ENCODE assay signal across 24 mouse cellular contexts in the genomic region with DNA sequence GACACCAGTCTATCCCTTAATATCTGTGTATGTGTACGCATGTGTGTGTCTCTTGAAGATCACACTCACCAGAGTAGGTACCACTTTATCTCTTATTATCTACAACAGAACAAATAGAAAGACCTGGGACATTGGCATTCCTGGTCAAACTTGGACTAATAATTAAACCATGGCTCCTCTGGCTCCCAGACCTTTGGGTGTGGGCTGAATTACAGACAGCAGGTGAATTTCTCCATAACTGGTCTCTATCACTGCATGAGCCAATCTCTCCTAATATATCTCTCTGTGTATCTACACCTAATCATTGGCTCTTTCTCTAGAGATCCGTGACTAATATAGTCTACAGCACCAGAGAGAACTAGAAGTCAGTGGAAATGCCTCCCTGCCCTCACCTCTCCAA.
DNase-seq lines count a peak whose midpoint lies in the region; ATAC-seq and TF ChIP-seq lines count a peak whose summit lies in the region.
"Had no signal": no experiment of that assay in that cellular context is flagged by ENCODE, and none has a peak within 500 bp of the region (broad histone marks: within the 10 kb centered on the region; RNA-seq: fewer than 3 reads in every experiment).

No protein-coding gene starts in this region.

- ATAC-seq in kidney, embryonic 15.5 days (replicated peaks; ENCODE audit: low FRiP score): no peak
- ATAC-seq in stomach, embryonic 15.5 days (ENCODE audit: insufficient read depth, low FRiP score, low read depth): peak; percentile 56; the same call in 1 of the 2 replicates
- ATAC-seq in stomach, postnatal 0 days (ENCODE audit: low FRiP score, low TSS enrichment): no peak
- ATAC-seq in hindbrain, embryonic 16.5 days: no peak
- ATAC-seq: CD4-positive, CD25-positive, alpha-beta regulatory T cell, adult 4 months; forebrain, embryonic 14.5 days had no signal

- no peak for TF ChIP-seq POLR2A in kidney, adult 2 months (IDR thresholded peaks at IDR 0.05; ENCODE audit: low read depth, low read length)
- no peak for TF ChIP-seq POLR2A in small intestine, adult 2 months (IDR thresholded peaks at IDR 0.05; ENCODE audit: low read depth, low read length)

- WGBS in kidney, adult 2 months: 83% methylated on average over 2 of the region's 2 CpGs
- 85% methylated on average over 2 of the region's 2 CpGs for WGBS in kidney, embryonic 15.5 days
- 72% methylated on average over 2 of the region's 2 CpGs for WGBS in stomach, embryonic 15.5 days
- WGBS in stomach, postnatal 0 days: 64% methylated on average over 2 of the region's 2 CpGs
- WGBS in small intestine, adult 2 months: 36% methylated on average over 2 of the region's 2 CpGs
- WGBS in hindbrain, embryonic 16.5 days: 88% methylated on average over 2 of the region's 2 CpGs

- no peak for TF ChIP-seq EP300 in stomach, postnatal 0 days (optimal IDR thresholded peaks at IDR 0.05)

- H3K4me3 ChIP-seq in kidney, adult 2 months (ENCODE audit: insufficient read depth, low read depth, low read length): no peak overlapping the region
- H3K4me3 ChIP-seq in kidney, embryonic 15.5 days (replicated peaks): no peak overlapping the region
- H3K4me3 ChIP-seq in stomach, embryonic 15.5 days (replicated peaks): no peak overlapping the region
- no peak overlapping the region for H3K4me3 ChIP-seq in stomach, postnatal 0 days (ENCODE audit: low read depth, low read length)
- H3K4me3 ChIP-seq in small intestine, adult 2 months (ENCODE audit: low read depth, low read length): no peak overlapping the region
- H3K4me3 ChIP-seq in hindbrain, embryonic 16.5 days (ENCODE audit: low read length): no peak overlapping the region
- H3K4me3 ChIP-seq: embryonic facial prominence, embryonic 15.5 days; erythroblast, embryonic 14.5 days; forebrain, embryonic 10.5 days; heart, embryonic 10.5 days had no signal

- H3K4me2 ChIP-seq in kidney, embryonic 15.5 days: no peak overlapping the region
- H3K4me2 ChIP-seq in stomach, embryonic 15.5 days: no peak overlapping the region
- H3K4me2 ChIP-seq in stomach, postnatal 0 days (replicated peaks; ENCODE audit: low read depth): no peak overlapping the region
- no peak overlapping the region for H3K4me2 ChIP-seq in hindbrain, embryonic 16.5 days (ENCODE audit: low read length)
- H3K4me2 ChIP-seq: embryonic facial prominence, embryonic 15.5 days had no signal

- no peaks in the 10 kb centered on the region for H3K27me3 ChIP-seq in kidney, adult 2 months (replicated peaks; ENCODE audit: control insufficient read depth, insufficient read depth, low read length)
- H3K27me3 ChIP-seq in kidney, embryonic 15.5 days: no peaks in the 10 kb centered on the region
- no peaks in the 10 kb centered on the region for H3K27me3 ChIP-seq in stomach, embryonic 15.5 days (replicated peaks)
- no peaks in the 10 kb centered on the region for H3K27me3 ChIP-seq in stomach, postnatal 0 days (ENCODE audit: control insufficient read depth, insufficient read depth, low read length)
- no peaks in the 10 kb centered on the region for H3K27me3 ChIP-seq in small intestine, adult 2 months (ENCODE audit: control insufficient read depth, insufficient read depth, low read length)
- no peaks in the 10 kb centered on the region for H3K27me3 ChIP-seq in hindbrain, embryonic 16.5 days (replicated peaks; ENCODE audit: control insufficient read depth, insufficient read depth, low read length)
- H3K27me3 ChIP-seq: embryonic facial prominence, embryonic 15.5 days had no signal

- no peak for TF ChIP-seq CTCF in kidney, adult 2 months (conservative IDR thresholded peaks at IDR 0.05; ENCODE audit: insufficient read depth, insufficient read length, low read depth, low read length)
- TF ChIP-seq CTCF in stomach, postnatal 0 days (IDR thresholded peaks at IDR 0.05; ENCODE audit: low read depth): no peak
- no peak for TF ChIP-seq CTCF in small intestine, adult 2 months (IDR thresholded peaks at IDR 0.05; ENCODE audit: extremely low read depth, insufficient read length, insufficient replicate concordance, low read depth, low read length)

- H3K27ac ChIP-seq in kidney, adult 2 months (ENCODE audit: insufficient read depth, low read depth, low read length): no peak overlapping the region
- H3K27ac ChIP-seq in kidney, embryonic 15.5 days: no peak overlapping the region
- H3K27ac ChIP-seq in stomach, embryonic 15.5 days: no peak overlapping the region
- H3K27ac ChIP-seq in stomach, postnatal 0 days (replicated peaks): no peak overlapping the region
- H3K27ac ChIP-seq in small intestine, adult 2 months (ENCODE audit: insufficient read depth, low read depth, low read length): peak overlapping the region; percentile 46; the same call in 1 of the 2 replicates
- no peak overlapping the region for H3K27ac ChIP-seq in hindbrain, embryonic 16.5 days (ENCODE audit: low read depth, low read length)
- H3K27ac ChIP-seq: embryonic facial prominence, embryonic 15.5 days; forebrain, embryonic 10.5 days; heart, embryonic 10.5 days had no signal

- H3K4me1 ChIP-seq in kidney, adult 2 months (ENCODE audit: control insufficient read depth, insufficient read depth, low read length): no peaks in the 10 kb centered on the region
- H3K4me1 ChIP-seq in kidney, embryonic 15.5 days: no peaks in the 10 kb centered on the region
- H3K4me1 ChIP-seq in stomach, embryonic 15.5 days: no peaks in the 10 kb centered on the region
- H3K4me1 ChIP-seq in stomach, postnatal 0 days (replicated peaks; ENCODE audit: control insufficient read depth, insufficient read depth): no peaks in the 10 kb centered on the region
- peaks cover 8% of the 10 kb centered on the region; the same call in 1 of the 2 replicates for H3K4me1 ChIP-seq in small intestine, adult 2 months (ENCODE audit: control insufficient read depth, insufficient read depth, insufficient read length, low read length)
- H3K4me1 ChIP-seq in hindbrain, embryonic 16.5 days (ENCODE audit: control insufficient read depth, insufficient read depth, low read depth, low read length): no peaks in the 10 kb centered on the region
- H3K4me1 ChIP-seq: embryonic facial prominence, embryonic 15.5 days; forebrain, embryonic 10.5 days; heart, embryonic 10.5 days had no signal

- H3K9me3 ChIP-seq in kidney, embryonic 15.5 days (replicated peaks): no peaks in the 10 kb centered on the region
- no peaks in the 10 kb centered on the region for H3K9me3 ChIP-seq in stomach, embryonic 15.5 days
- no peaks in the 10 kb centered on the region for H3K9me3 ChIP-seq in stomach, postnatal 0 days (ENCODE audit: control insufficient read depth, low read length)
- H3K9me3 ChIP-seq in hindbrain, embryonic 16.5 days (ENCODE audit: control insufficient read depth, low read length): no peaks in the 10 kb centered on the region
- H3K9me3 ChIP-seq: embryonic facial prominence, embryonic 15.5 days; forebrain, embryonic 10.5 days; G1E; heart, embryonic 10.5 days had no signal

- peak; percentile 3 for DNase-seq in kidney, adult 2 months
- no peak for DNase-seq in stomach, postnatal 0 days (ENCODE audit: low spot score)
- DNase-seq in cerebellum, postnatal 25 days: no peak
- DNase-seq: adrenal gland, adult 8-10 months; adrenal gland, postnatal 36 days; B cell, adult 2 months; cerebellum, adult 2 months; cerebellum, postnatal 10 days; embryo, embryonic 11 days; gastrocnemius, postnatal 36 days; heart, adult 11 months; heart, postnatal 10 days; heart, postnatal 4 days had no signal

- H3K9ac ChIP-seq in kidney, embryonic 15.5 days: no peak overlapping the region
- no peak overlapping the region for H3K9ac ChIP-seq in stomach, embryonic 15.5 days
- H3K9ac ChIP-seq in stomach, postnatal 0 days (ENCODE audit: low read length): no peak overlapping the region
- no peak overlapping the region for H3K9ac ChIP-seq in hindbrain, embryonic 16.5 days (ENCODE audit: low read depth, low read length)
- H3K9ac ChIP-seq: embryonic facial prominence, embryonic 15.5 days had no signal

- H3K36me3 ChIP-seq in kidney, adult 2 months (ENCODE audit: control insufficient read depth, insufficient read depth, low read length): no peaks in the 10 kb centered on the region
- no peaks in the 10 kb centered on the region for H3K36me3 ChIP-seq in kidney, embryonic 15.5 days
- H3K36me3 ChIP-seq in stomach, embryonic 15.5 days: no peaks in the 10 kb centered on the region
- H3K36me3 ChIP-seq in stomach, postnatal 0 days (ENCODE audit: control insufficient read depth, insufficient read depth, low read length): no peaks in the 10 kb centered on the region
- peaks cover 6% of the 10 kb centered on the region; the same call in 1 of the 2 replicates for H3K36me3 ChIP-seq in small intestine, adult 2 months (ENCODE audit: control insufficient read depth, insufficient read depth, low read length)
- no peaks in the 10 kb centered on the region for H3K36me3 ChIP-seq in hindbrain, embryonic 16.5 days (ENCODE audit: control insufficient read depth, insufficient read depth, low read length)
- H3K36me3 ChIP-seq: embryonic facial prominence, embryonic 15.5 days; forebrain, embryonic 10.5 days; G1E; heart, embryonic 10.5 days had no signal
